Mouse (Mus musculus) splenic B cell, adult 2 months (primary cell): Measurements from ENCODE around the gene Apbb1ip.

Experiments
- DNase-seq: peaks from one replicate; pipeline ENCODE4 v3.0.0-alpha.2; 2011; ENCODE audit warnings: low read depth, low spot score
- H3K27me3 ChIP-seq: 2 replicates; pipeline ENCODE4 v1.6.1; 2012; ENCODE audit warnings: mild to moderate bottlenecking, low read length, moderate library complexity, mixed read lengths; ENCODE audit not compliant: control insufficient read depth, poor library complexity, insufficient read depth, severe bottlenecking
- H3K36me3 ChIP-seq: 2 replicates; pipeline ENCODE4 v1.6.1; 2012; ENCODE audit warnings: mild to moderate bottlenecking, low read length, moderate library complexity, mixed read lengths; ENCODE audit not compliant: control insufficient read depth, poor library complexity, insufficient read depth, severe bottlenecking

Gene Apbb1ip

GRCm38 (mm10) chr2:22914421-22914820 lies 140.5 kb downstream of the Apbb1ip start:
- no peaks in the 10 kb centered on the region for H3K27me3 ChIP-seq

GRCm38 (mm10) chr2:22918651-22919050 lies 144.8 kb downstream of the Apbb1ip start:
- Histone ChIP-seq H3K27me3 (no peaks in the 10 kb centered on the region), H3K36me3 (no peaks in the 10 kb centered on the region)
- no peak for DNase-seq

More at GRCm38 (mm10) chr2:22914421-22914820, 140.5 kb downstream of the Apbb1ip start:
- no peaks in the 10 kb centered on the region for H3K36me3 ChIP-seq
- no peak for DNase-seq
